ENCODE assay signal across 17 mouse cellular contexts in genomic region chr1:193138669-193139068, GRCm38 (mm10). TPM values are rescaled to one million over a fixed set of nuclear protein-coding genes. Genes with fewer than 3 reads are reported as not detected.
A peak's percentile ranks its signal among the peaks of the same experiment; 100 is the strongest.
DNase-seq lines count a peak whose midpoint lies in the region; ATAC-seq and TF ChIP-seq lines count a peak whose summit lies in the region.
"Had no signal": no experiment of that assay in that cellular context is flagged by ENCODE, and none has a peak within 500 bp of the region (broad histone marks: within the 10 kb centered on the region; RNA-seq: fewer than 3 reads in every experiment).

No protein-coding gene starts in this region.

- DNase-seq in kidney, adult 2 months, result peak; percentile 20
- no peak for DNase-seq in kidney, adult 18-20 months
- peak; percentile 17 for DNase-seq in CD4-positive, CD25-positive, alpha-beta regulatory T cell, adult 2 months (ENCODE audit: low read depth, low spot score)
- DNase-seq in spleen, adult 12 weeks (ENCODE audit: low spot score), result no peak
- DNase-seq in B cell, adult 2 months, result no peak
- DNase-seq in spleen, postnatal 4 days (ENCODE audit: low spot score in 2 of 2), result no peak
- DNase-seq: adrenal gland, adult 2 months; cerebellum, adult 9-10 months; heart, adult 11 months; heart, postnatal 36 days; lung, postnatal 10 days had no signal

- WGBS in kidney, adult 2 months, result 18% methylated on average over 3 of the region's 3 CpGs

- no peak for TF ChIP-seq POLR2A in kidney, adult 2 months (IDR thresholded peaks at IDR 0.05; ENCODE audit: low read depth, low read length)

- no peak for TF ChIP-seq CTCF in kidney, adult 2 months (conservative IDR thresholded peaks at IDR 0.05; ENCODE audit: insufficient read depth, insufficient read length, low read depth, low read length)

- H3K27ac ChIP-seq in kidney, adult 2 months (ENCODE audit: insufficient read depth, low read depth, low read length), result no peak overlapping the region
- H3K27ac ChIP-seq: layer of hippocampus, adult 2 months; left cerebral cortex, adult 2 months; midbrain, embryonic 15.5 days; neural tube, embryonic 13.5 days had no signal

- peaks cover 3% of the 10 kb centered on the region; the same call in 1 of the 2 replicates for H3K4me1 ChIP-seq in kidney, adult 2 months (ENCODE audit: control insufficient read depth, insufficient read depth, low read length)
- H3K4me1 ChIP-seq: midbrain, embryonic 15.5 days; neural tube, embryonic 13.5 days had no signal

- no peaks in the 10 kb centered on the region for H3K27me3 ChIP-seq in kidney, adult 2 months (replicated peaks; ENCODE audit: control insufficient read depth, insufficient read depth, low read length)
- H3K27me3 ChIP-seq: midbrain, embryonic 15.5 days; neural tube, embryonic 13.5 days had no signal

- H3K36me3 ChIP-seq in kidney, adult 2 months (ENCODE audit: control insufficient read depth, insufficient read depth, low read length), result no peaks in the 10 kb centered on the region
- H3K36me3 ChIP-seq: midbrain, embryonic 15.5 days; neural tube, embryonic 13.5 days had no signal

- peak; percentile 79 for ATAC-seq in common myeloid progenitor, adult 5-6 weeks (replicated peaks; ENCODE audit: low read depth, poor library complexity, severe bottlenecking)
- peak; percentile 66 for ATAC-seq in megakaryocyte progenitor cell, adult 5-6 weeks (replicated peaks; ENCODE audit: poor library complexity)
- ATAC-seq: midbrain, embryonic 15.5 days had no signal

- H3K4me3 ChIP-seq in kidney, adult 2 months (ENCODE audit: insufficient read depth, low read depth, low read length), result no peak overlapping the region
- H3K4me3 ChIP-seq: layer of hippocampus, adult 2 months; left cerebral cortex, adult 2 months; midbrain, embryonic 15.5 days; neural tube, embryonic 13.5 days had no signal

RNA-seq across cellular contexts. Expression of gene Diexf, which starts 8.6 kb away (rescaled TPM):
- 13.0 and 13.5 TPM in 2 replicates for polyA plus RNA-seq in kidney, adult 2 months (2012; rRNA removed)
- 11.9 and 22.1 TPM in 2 replicates for total RNA-seq in common myeloid progenitor, adult 5-6 weeks (2017)
- total RNA-seq in megakaryocyte progenitor cell, adult 5-6 weeks (2015), result 11.3 and 15.1 TPM in 2 replicates
- total RNA-seq in megakaryocyte progenitor cell, adult 5-6 weeks (2017), result 20.7 and 33.6 TPM in 2 replicates

RNA-seq across cellular contexts. Expression of gene Irf6, which starts 14.2 kb away (rescaled TPM):
- 30.6 and 37.9 TPM in 2 replicates for polyA plus RNA-seq in kidney, adult 2 months (2012; rRNA removed)
- total RNA-seq in common myeloid progenitor, adult 5-6 weeks (2017), result 1.0 and 1.6 TPM in 2 replicates
- total RNA-seq in megakaryocyte progenitor cell, adult 5-6 weeks (2015), result 0.10 and 0.89 TPM in 2 replicates
- 0.10 and 0.46 TPM in 2 replicates for total RNA-seq in megakaryocyte progenitor cell, adult 5-6 weeks (2017)

RNA-seq across cellular contexts. Expression of gene A130010J15Rik, which starts 29.2 kb away (rescaled TPM):
- polyA plus RNA-seq in kidney, adult 2 months (2012; rRNA removed), result 2.3 and 2.8 TPM in 2 replicates
- total RNA-seq in common myeloid progenitor, adult 5-6 weeks (2017), result 12.7 and 13.0 TPM in 2 replicates
- total RNA-seq in megakaryocyte progenitor cell, adult 5-6 weeks (2015), result 5.1 and 6.5 TPM in 2 replicates
- total RNA-seq in megakaryocyte progenitor cell, adult 5-6 weeks (2017), result 11.8 and 14.0 TPM in 2 replicates

Comparison
In these comparisons a context has a peak if more than half of its experiments do, and no peak if none do; other contexts are left out.
1. DNase-seq: peak in kidney, adult 2 months (single experiment) and CD4-positive, CD25-positive, alpha-beta regulatory T cell, adult 2 months (single experiment); none in kidney, adult 18-20 months (single experiment), spleen, adult 12 weeks (single experiment), B cell, adult 2 months (0 of 2) and spleen, postnatal 4 days (0 of 2).